Mouse (Mus musculus) erythroid progenitor cell, adult 5-6 weeks (primary cell): Measurements from ENCODE around the gene Lin28b. TPM values are rescaled to one million over a fixed set of nuclear protein-coding genes. Genes with fewer than 3 reads are reported as not detected.

Experiments used
- ATAC-seq: replicated peaks from 2 replicates; pipeline ENCODE4 v1.8.0; 2016; ENCODE audit warnings: moderate number of reproducible peaks, mild to moderate bottlenecking, moderate TSS enrichment, inconsistent platforms; ENCODE audit not compliant: poor library complexity, low FRiP score, severe bottlenecking
- total RNA-seq, 2 experiments: library from RNA; stranded (forward) in 1 of 2; stranded (reverse) in 1 of 2; fragments of 150-400 nt in 1 of 2; fragments of 186-747, 209-891 nt in 1 of 2; gene quantifications; 2 replicates each; pipeline versions ENCODE4 v1.2.3 to v1.2.4; 2015 to 2017; ENCODE audit warnings: low replicate concordance in 2 of 2

Lin28b gene
- total RNA-seq (2015; ENCODE audit: low replicate concordance) (not detected in 2 replicates), total RNA-seq (2017; ENCODE audit: low replicate concordance) (not detected in 2 replicates)

DNA sequence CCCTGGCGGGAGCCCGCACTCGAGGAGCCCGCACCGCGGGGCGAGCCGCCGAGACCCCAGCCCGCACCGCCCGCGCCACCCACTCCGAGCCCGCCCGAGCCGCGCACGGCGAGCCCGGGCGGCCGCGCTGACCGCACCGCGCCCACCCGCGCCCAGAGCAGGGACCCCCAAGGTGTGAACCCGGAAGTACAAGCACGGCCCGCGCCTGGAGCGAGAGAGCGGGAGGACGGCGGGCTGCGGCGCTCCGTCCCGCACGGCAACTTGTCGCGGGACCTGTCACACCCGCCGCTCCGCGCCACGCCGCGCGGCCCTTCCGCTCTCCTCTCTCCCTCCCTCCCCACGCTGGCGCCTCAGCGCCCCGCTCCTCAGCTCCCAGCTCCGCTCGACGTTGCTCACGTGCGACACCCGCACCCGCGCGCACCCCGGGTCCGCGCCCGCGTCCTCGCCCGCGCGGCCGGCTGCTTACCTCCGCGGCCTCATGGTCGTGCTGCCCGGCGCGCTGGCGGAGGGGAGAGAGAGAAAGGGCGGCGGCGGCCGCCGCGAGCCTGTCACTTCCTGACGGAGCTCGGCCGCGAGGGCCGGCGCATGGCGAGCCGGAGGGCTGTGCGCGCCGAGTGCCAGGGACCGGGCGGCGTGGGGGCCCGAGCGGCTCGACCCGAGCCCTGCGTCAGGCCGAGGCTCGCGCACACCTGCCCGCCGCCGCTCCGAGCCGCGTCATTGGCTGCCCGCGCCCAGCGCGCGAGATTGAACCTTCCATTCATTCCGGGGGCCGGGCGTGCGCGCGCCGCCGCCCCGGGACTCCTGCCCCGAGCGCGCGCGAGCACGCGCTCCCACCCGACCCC is at the start of gene Lin28b:
Gene Lin28b (minus strand): TSS at position 635 of the 842 bp plus-strand sequence.
- ATAC-seq: no peak

DNA sequence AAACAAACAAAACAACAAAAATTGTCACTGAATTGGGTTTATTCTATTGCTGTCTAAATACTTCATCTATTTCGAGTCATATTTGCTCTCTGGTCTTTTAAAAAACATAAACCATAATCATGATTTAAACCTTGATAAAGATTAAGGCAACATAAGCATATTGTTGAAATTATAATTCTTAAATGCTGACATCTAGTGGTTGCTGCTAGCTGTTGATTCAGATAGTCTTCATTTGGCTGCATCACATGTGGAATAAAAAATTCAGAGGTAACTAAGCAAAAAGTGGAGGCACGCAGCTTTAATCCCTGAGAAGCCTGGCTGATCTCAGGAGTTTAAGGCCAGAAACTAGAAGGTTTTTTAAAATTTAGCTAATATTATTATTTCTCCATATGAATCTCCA is 25.6 kb upstream of the Lin28b start:
- ATAC-seq: no peak

DNA sequence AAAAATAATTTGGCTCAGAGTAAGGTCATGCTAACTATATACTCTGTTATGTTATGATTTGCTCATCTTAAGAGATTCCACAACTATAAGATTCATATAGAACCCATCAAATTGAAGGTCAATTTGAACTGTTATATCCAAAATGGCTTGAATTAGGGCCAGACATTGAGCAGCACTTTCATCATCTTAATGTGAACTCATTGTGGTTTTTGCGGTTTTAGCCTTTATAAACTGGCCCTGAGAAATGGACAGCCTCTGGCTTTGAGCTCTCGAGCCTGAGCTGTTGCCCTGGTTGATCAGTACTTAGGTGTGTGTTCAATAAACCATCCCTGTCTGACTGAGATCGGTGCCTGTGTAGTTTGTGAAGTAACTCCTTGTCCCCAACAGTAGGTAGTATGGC is 24.5 kb upstream of the Lin28b start:
- no peak for ATAC-seq

DNA sequence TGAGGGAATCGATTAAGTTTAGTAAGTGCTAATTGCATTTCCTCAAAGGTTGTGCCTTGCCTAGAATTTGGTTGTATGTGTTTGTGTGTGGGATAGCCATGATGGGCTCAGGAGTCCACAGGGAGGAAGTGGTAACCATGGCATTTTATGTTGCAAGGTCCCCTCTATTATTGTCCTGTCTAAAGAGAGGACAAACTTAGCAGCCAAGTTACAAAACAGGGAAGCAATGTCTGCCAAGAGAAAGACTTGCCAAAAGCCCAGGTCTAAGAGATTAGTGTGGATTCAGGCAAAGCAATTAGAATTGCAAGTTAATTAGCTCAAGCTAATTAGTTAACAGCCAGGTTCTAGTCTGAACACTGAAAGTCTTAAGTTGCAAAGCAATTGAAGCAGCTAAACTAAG is 14.1 kb upstream of the Lin28b start:
- no peak for ATAC-seq

DNA sequence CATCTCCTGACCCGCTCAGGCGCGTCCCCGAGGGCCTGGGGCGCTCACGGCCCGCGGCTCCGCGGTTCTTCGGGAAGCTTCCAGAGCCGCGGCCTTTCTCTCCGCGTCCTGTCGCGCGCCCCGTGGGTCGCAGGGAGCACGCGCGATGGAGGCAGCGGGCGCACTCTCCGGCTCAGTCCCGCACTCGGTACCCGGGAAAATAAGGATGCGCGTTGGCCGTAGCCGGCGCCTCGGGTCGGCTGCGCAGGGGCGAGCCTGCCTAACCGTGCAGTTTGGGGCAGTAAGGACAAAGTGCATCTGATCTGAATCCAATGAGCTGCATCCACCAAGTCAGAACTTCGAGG is 380 bp upstream of the Lin28b start:
- ATAC-seq: no peak

DNA sequence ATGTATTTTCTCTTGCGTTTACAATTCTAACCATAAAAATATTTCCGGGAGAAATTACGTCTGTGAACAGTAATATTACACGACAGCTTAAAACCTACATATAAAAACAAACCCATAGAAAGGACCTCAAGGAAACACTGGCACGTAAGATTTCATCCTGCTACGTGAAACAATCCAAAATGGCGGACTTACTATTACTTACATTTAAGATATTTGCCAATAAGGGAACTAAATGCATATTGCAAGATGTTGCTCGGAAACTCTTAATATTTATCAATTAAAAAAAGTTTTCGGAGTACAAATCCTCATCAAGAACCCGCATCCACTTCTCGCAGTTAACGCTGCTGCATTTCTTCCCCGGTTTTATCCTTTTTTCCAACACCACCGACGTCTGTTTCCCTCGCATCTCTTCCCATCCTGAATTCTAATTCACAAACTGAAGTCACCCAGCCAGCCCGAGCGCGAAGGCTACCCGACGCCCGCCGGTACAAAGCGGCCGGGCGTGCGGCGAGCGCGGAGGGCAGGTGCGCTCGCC is 902 bp downstream of the Lin28b start:
- no peak for ATAC-seq

DNA sequence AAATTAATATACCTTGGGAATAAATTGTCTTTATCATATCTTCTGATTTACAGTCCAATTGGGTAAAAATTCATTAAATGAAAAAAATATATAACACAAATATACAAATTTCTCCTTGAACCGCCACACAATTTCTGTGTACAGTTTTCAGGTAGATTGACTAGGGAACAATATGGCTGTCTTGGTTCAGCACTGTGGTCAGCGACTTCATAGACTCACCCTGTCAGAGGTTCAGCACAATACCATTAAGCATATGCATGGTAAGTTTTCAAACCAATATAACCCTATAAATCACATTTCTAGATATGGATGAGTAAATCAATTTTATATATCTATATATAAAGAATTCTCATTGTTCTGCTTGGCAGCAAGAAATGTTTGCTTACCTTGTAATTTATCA is 3.0 kb downstream of the Lin28b start:
- ATAC-seq: no peak

DNA sequence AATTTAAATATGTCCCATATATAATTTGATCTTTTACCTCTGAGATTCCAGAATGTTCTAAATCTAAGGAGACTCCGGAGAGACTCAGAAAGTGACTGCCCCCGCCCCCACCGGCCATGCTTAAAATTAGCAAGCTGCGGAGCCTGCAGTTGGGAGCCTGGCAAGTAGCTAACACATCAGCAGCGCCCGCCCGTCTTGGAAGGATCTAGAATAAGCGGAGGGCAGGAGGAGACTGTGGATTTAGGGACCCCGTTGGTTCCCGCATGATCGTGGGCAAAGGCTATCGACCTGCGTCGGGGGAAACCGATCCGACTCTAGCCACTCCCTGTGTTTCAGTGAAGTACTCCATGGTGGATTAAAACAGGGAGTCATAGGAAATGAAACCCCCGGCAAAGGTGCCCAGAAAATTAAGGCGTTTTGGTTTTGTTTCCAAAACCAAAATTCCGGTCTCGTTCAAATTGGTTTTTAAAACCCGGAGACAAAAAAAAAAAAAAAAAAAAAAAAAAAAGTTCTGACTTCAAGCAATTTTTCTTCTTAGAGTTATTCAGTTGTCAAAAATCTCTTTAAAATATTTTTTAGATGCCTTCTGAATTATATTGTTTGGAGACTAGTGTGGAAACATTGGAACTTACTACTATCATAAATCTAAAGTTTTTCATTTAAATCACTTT is 12.4 kb downstream of the Lin28b start:
- no peak for ATAC-seq

DNA sequence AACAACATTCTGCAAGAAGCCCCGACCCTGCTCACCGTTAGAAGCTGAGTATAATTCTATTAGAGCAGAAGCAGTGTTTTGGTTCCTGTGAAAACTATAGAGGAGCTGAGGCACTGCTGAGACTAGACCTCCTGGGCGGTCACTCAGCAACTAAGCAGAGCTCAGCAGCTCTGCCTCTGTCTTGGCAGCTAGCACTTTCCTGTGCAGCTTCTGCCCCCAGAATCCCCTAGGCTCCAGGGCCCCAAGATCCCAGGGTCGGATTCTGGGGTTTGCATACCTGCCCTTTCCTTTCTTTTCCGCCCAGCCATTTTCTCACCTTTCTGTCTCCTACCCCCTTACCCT is 13.1 kb downstream of the Lin28b start:
- ATAC-seq: no peak

DNA sequence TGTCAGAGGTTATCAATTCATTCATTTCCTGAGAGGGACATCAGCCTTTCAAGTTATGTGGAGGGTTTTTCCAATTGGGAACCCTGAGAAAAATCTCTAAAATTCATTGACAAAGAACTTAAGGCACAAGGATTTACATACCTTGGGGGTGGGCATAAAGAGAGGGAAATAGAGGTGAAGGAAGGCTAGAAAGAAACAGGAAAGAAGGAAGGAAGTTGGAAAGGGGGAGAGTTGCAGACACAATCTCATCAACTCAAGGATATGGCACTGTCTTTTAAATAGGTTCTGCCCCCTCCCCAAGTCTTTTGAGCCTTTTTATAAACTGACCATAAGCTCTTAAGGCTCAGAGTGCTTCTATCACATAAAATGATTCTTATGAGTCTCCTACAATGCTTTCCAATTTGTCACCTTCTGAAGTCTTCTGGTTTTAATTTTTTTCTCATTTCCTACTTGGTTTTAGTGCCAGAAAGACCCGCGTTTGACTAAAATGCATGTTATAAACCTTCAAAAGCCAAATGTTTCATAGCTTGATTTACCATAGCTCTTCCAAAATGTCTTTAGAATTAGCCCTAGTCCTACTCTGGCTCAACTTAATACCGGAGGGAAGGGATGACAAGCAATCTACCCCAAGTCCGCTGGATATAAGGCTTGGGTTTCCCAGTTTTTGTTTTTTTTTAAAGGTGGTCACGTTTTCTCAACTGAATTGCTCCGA is 13.6 kb downstream of the Lin28b start:
- ATAC-seq: no peak

DNA sequence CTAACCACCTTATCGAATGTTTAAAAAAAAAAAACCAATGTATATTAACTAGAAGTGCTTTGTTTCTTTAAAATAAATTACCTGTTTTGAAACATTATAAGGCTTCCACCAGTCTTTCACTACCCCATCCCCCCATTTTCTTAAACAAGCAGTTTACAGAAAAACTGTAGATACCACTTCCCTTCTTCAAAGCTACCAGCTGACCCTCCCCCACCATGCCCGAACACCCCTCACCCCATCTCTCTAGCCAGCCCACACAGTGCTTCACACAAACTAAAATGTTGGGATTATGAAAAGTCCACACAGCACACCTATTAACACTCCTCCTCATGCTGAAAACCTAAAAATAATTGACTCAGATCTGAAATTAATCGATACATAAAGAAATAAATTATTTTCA is 14.9 kb downstream of the Lin28b start:
- ATAC-seq: no peak

DNA sequence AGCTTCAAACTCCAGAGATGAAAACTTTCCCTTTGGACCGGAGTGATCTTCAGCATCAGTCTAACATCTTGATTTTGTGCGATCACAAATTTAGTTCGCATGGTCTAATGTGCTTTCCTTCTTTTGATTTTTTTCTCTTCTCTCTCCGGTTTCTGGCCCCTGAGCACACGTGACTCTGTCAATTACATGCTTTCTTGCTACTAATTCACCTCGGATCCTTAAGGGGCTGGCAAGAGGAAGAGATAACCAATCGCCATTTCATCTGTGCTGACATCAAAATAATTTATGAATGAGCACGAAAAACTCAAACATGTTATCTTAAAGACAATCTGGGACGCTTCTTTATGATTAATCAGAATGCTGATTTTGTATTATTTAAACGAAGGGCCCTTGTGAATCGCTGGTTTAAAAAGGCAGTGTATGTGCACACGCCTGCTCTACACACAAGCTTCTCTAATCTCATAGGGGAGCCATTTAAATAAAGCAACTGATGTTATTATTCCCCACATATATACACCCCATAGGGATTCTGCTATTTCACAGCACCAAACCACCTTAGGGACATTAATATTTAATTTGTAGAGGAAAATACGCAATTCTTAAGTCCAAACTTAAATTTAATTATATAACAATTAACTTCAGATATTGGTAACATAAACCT is 16.0 kb downstream of the Lin28b start:
- ATAC-seq: no peak

DNA sequence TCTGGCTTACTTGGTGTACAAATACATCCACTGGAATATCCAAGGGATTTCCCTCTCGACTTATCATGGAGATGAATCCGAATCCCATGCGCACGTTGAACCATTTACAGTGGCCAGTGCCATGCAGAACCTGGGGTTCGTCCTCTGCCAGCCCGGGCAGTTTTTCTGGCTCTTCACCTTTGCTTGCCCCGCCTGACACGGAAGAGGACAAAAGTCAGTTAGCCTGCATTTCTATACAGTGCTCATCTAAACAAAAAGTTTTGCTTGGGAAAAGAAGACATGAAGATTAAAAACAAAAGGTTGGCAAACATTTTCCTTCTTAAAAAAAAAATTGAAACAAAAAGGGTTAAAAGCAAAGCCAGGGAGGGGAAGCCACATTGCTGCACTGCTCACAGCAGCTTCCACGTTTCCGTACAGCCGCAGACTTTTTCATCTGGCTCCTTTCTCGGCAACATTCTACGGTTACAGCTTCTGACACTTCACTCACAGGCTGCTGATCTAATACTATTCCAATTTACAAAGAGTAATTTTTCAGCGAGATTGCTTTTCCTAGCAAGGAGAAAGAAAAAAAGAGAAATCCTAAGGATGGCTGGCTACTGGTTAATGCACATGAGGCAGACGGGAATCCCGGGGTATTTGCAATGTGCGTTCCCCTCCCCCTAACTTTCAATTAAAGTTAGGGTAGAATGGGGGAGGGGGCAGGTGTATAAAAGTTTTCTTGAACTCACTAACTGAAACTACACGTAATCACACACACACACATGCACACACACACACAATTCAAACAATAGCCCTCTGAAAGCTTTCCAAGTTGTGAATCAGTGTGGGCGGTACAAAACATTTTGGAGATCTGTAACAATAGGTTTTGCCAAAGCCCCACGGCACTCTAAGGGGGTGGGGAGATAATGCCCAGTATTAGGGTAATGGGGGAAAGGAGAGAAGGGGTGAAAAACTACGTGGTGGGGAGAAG is 16.9 kb downstream of the Lin28b start:
- ATAC-seq: no peak

DNA sequence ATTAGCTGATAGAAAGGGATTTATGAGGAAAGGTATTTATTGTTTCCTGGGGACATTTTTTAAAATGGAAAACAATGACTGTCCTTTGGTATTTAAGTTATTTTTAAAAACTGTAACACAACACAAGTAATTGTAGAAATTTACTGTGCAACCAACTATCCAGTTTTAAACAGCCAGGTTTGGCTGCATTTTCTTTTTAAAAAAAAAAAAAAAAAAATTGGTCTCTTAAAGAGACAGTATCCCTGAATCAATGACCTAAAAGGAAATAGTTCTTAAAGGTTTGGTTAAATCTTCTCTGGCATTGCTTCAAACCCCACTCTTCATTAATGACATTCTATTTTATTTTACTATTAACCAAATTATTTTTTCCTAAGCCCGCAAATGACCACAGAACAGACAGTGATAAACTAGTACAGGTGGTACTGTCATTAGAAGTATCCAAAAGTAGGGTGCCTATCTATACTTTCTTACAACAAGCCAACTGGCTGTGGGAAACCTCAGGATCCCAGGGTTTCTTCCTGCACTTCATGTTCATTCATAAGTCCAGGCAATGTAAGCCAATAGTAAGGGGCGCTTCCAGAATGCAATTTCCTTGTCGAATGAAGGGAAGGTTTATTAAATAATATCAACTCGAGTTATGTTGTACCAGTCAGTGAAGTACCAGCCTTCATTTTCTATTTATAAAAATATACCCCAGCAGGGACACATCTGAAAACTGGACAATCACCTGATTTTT is 17.8 kb downstream of the Lin28b start:
- ATAC-seq: no peak

DNA sequence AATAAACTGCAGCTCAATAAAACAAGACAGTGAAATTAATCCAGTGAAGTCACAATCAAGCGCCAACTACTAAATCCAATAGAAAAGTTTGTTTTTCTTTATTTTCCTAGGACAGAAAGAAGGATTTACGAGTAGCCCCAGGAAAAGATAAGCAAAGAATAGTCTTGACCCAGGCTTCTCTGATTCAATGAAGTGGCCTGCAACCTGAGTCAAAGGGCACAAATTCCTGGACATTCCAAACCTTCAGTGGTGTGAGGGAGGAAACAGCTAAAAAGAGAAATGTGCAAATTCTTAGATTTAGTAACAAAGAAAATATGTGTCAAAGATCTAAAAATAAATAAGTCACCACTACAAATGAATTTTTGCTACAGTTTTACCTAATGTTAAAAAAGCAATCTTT is 27.6 kb downstream of the Lin28b start:
- ATAC-seq: no peak

DNA sequence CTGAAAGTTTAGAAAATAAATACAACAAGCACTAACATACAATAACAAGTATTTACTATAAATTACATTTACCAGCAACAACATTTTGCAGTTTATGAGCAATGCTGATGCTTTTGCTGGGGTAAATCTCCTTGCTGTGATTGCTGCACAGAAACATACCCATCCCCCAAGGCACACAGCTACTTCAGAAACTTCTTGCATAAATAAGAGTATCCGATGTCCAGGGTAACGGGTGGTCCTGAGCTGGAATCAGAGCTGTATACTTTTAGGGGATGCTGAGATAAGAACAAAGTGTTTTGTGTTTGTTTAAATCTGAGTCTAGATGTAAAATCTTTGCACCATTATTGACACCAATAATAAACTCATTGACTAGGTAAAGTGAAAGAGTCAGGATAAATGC is 28.1 kb downstream of the Lin28b start:
- no peak for ATAC-seq

DNA sequence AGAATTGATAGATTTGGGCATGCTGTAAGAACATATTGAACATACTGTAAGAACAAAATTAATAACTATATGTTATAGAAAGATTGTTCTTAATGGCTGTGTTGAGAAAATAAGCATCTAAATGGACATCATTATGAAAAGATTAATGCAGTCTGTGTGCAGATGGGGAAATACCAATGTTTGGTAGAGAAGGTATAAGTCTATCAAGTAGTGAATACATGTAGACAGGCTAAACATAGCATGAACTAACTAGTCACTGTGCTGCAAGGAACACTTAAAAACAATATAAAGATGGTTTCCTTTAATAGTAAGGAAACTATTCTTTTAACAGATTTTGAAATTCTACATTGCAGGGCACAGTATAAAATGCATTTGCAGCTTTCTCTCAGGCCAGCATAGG is 39.6 kb downstream of the Lin28b start:
- ATAC-seq: no peak

DNA sequence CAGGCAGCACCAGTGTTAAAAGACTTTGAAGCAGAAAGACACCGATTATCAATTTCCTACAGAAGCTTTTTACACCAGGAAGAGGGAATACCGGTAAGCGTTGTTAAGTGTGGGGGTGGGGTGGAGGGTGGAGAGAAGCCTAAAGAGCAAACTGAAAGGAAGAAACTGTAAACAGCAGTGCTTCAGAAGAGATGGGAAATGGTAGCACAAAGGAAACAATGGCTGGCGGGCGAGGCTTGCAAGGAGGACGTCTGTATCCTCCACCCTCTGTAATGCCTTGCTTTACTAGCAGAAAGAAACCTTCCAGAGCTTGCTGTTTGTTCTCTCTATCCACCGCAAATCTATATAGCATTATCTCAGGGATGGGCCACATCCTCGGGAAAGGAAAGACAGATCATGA is 40.0 kb downstream of the Lin28b start:
- ATAC-seq: no peak
